Mouse (Mus musculus) olfactory bulb, adult 2 months (tissue): ENCODE data around the gene Frmd6.

Experiments
- CTCF ChIP-seq: fragments of 200-500 bp; IDR thresholded peaks from 2 replicates; pipeline ENCODE4 v1.5.1; 2012; ENCODE audit warnings: low read depth, mild to moderate bottlenecking, low read length, moderate library complexity; ENCODE audit not compliant: insufficient read depth
- POLR2A ChIP-seq: fragments of 200-500 bp; IDR thresholded peaks from 2 replicates; pipeline ENCODE4 v1.6.1; 2012; ENCODE audit warnings: mild to moderate bottlenecking, low read depth, low read length, moderate library complexity; ENCODE audit not compliant: insufficient read depth

GRCm38 (mm10) chr12:70906867-70907266 lies 81.6 kb downstream of the Frmd6 start:
- TF ChIP-seq POLR2A (no peak), CTCF (no peak)
